ENCODE assay signal across 9 mouse cellular contexts in genomic region chr5:129864467-129864866, GRCm38 (mm10). TPM values are rescaled to one million over a fixed set of nuclear protein-coding genes. Genes with fewer than 3 reads are reported as not detected.
DNase-seq lines count a peak whose midpoint lies in the region; ATAC-seq and TF ChIP-seq lines count a peak whose summit lies in the region.
"Had no signal": no experiment of that assay in that cellular context is flagged by ENCODE, and none has a peak within 500 bp of the region (broad histone marks: within the 10 kb centered on the region; RNA-seq: fewer than 3 reads in every experiment).

No protein-coding gene starts in this region.

- H3K27ac ChIP-seq in embryonic facial prominence, embryonic 14.5 days (replicated peaks; ENCODE audit: low read depth, low read length) = no peak overlapping the region
- H3K27ac ChIP-seq in testis, adult 2 months (ENCODE audit: control insufficient read depth, insufficient read depth, low read depth, low read length) = no peak overlapping the region
- H3K27ac ChIP-seq: lung, embryonic 15.5 days had no signal

- DNase-seq in heart, adult 18-20 months = peak; percentile 14 to 57
- DNase-seq in heart, postnatal 25 days (ENCODE audit: low spot score) = no peak
- peak; percentile 32 for DNase-seq in NIH3T3 (ENCODE audit: low read depth)
- DNase-seq in embryonic facial prominence, embryonic 14.5 days (ENCODE audit: low spot score) = no peak
- DNase-seq in heart, postnatal 4 days = peak; percentile 63
- DNase-seq in layer of hippocampus, postnatal 36 days = peak; percentile 31

- intact Hi-C loops in heart, postnatal 25 days (cut with DNase I) = no loop called here

- 0 out of 2 replicates have a peak overlapping the region, but pooled peaks have one; percentile 37 for H3K9ac ChIP-seq in embryonic facial prominence, embryonic 14.5 days (ENCODE audit: low read depth, low read length)
- H3K9ac ChIP-seq: lung, embryonic 15.5 days had no signal

- peaks cover 33% of the 10 kb centered on the region for H3K36me3 ChIP-seq in embryonic facial prominence, embryonic 14.5 days (ENCODE audit: control insufficient read depth, insufficient read depth, low read length)
- no peaks in the 10 kb centered on the region for H3K36me3 ChIP-seq in testis, adult 2 months (ENCODE audit: control insufficient read depth, insufficient read depth, low read length)

- WGBS in embryonic facial prominence, embryonic 14.5 days = 12% methylated on average over 18 of the region's 18 CpGs

- H3K4me3 ChIP-seq in embryonic facial prominence, embryonic 14.5 days (ENCODE audit: low read depth, low read length) = no peak overlapping the region
- H3K4me3 ChIP-seq in testis, adult 2 months (ENCODE audit: control insufficient read depth, low read depth, low read length) = peak overlapping the region; percentile 84
- H3K4me3 ChIP-seq: lung, embryonic 15.5 days had no signal

- TF ChIP-seq POLR2A in testis, adult 2 months (IDR thresholded peaks at IDR 0.05; ENCODE audit: control insufficient read depth, low read depth, low read length) = no peak

- H3K4me2 ChIP-seq in embryonic facial prominence, embryonic 14.5 days (ENCODE audit: low read depth, low read length) = peak overlapping the region; percentile 31; the same call in 1 of the 2 replicates
- H3K4me2 ChIP-seq: lung, embryonic 15.5 days had no signal

- H3K4me1 ChIP-seq in embryonic facial prominence, embryonic 14.5 days (ENCODE audit: control insufficient read depth, insufficient read depth, low read length) = peaks cover 4% of the 10 kb centered on the region; the same call in 1 of the 2 replicates
- peaks cover 14% of the 10 kb centered on the region for H3K4me1 ChIP-seq in testis, adult 2 months (ENCODE audit: control insufficient read depth, insufficient read depth, low read length)
- H3K4me1 ChIP-seq: lung, embryonic 15.5 days had no signal

- peak; percentile 33; the same call in 1 of the 2 replicates for ATAC-seq in embryonic facial prominence, embryonic 14.5 days (ENCODE audit: low read depth)
- peak; percentile 49; the same call in 1 of the 2 replicates for ATAC-seq in megakaryocyte, adult 5-6 weeks (ENCODE audit: poor library complexity, severe bottlenecking)

- peak; percentile 67; the same call in 1 of the 2 replicates for TF ChIP-seq CTCF in testis, adult 2 months (IDR thresholded peaks at IDR 0.05; ENCODE audit: control insufficient read depth, insufficient read depth, insufficient replicate concordance, low read depth, low read length)

- H3K9me3 ChIP-seq in embryonic facial prominence, embryonic 14.5 days (ENCODE audit: control insufficient read depth, low read length) = no peaks in the 10 kb centered on the region
- H3K9me3 ChIP-seq: lung, embryonic 15.5 days had no signal

- H3K27me3 ChIP-seq in embryonic facial prominence, embryonic 14.5 days (replicated peaks; ENCODE audit: control insufficient read depth, insufficient read depth, low read length) = no peaks in the 10 kb centered on the region
- no peaks in the 10 kb centered on the region for H3K27me3 ChIP-seq in testis, adult 2 months (ENCODE audit: control insufficient read depth, insufficient read depth, low read length)
- H3K27me3 ChIP-seq: lung, embryonic 15.5 days had no signal

RNA-seq across cellular contexts. Expression of gene Sumf2, which starts 17.7 kb away (rescaled TPM):
- 10 to 100 TPM; 10.3 to 11.9 TPM for total RNA-seq in heart, adult 18-20 months (2021)
- total RNA-seq in heart, postnatal 25 days (2021) = 10 to 100 TPM; 10.0 to 12.2 TPM
- polyA plus RNA-seq in embryonic facial prominence, embryonic 14.5 days (2014; fragmentation: Nextera tagmentation; extraction: Ambion mirVana) = 45.6 and 60.6 TPM in 2 replicates
- 10 to 100 TPM; 13.0 to 13.7 TPM for total RNA-seq in heart, postnatal 4 days (2021)
- total RNA-seq in layer of hippocampus, postnatal 36 days (2021) = 10 to 100 TPM; 20.4 to 21.5 TPM
- 3.7 TPM in 2 replicates for total RNA-seq in megakaryocyte, adult 5-6 weeks (2015)
- 13.5 and 18.7 TPM in 2 replicates for total RNA-seq in megakaryocyte, adult 5-6 weeks (2017)
- 3.9 and 5.2 TPM in 2 replicates for polyA plus RNA-seq in testis, adult 2 months (2012; rRNA removed)

RNA-seq across cellular contexts. Expression of gene Chchd2, which starts 22.8 kb away (rescaled TPM):
- total RNA-seq in heart, adult 18-20 months (2021) = 1,000 to 10,000 TPM; 1,175 to 1,318 TPM
- 1,000 to 10,000 TPM; 1,029 to 1,056 TPM for total RNA-seq in heart, postnatal 25 days (2021)
- 850 and 911 TPM in 2 replicates for polyA plus RNA-seq in embryonic facial prominence, embryonic 14.5 days (2014; fragmentation: Nextera tagmentation; extraction: Ambion mirVana)
- total RNA-seq in heart, postnatal 4 days (2021) = 100 to 1,000 TPM; 757 to 792 TPM
- total RNA-seq in layer of hippocampus, postnatal 36 days (2021) = 100 to 1,000 TPM; 437 to 493 TPM
- total RNA-seq in megakaryocyte, adult 5-6 weeks (2015) = 261 and 270 TPM in 2 replicates
- total RNA-seq in megakaryocyte, adult 5-6 weeks (2017) = 123 and 132 TPM in 2 replicates
- 239 and 241 TPM in 2 replicates for polyA plus RNA-seq in testis, adult 2 months (2012; rRNA removed)

RNA-seq across cellular contexts. Expression of gene Zbed5, which starts 31.1 kb away (rescaled TPM):
- under 1 TPM; 0.46 to 0.69 TPM for total RNA-seq in heart, adult 18-20 months (2021)
- total RNA-seq in heart, postnatal 25 days (2021) = under 1 TPM; 0.21 to 0.31 TPM
- polyA plus RNA-seq in embryonic facial prominence, embryonic 14.5 days (2014; fragmentation: Nextera tagmentation; extraction: Ambion mirVana) = 5.6 and 9.3 TPM in 2 replicates
- 1 to 10 TPM; 1.2 to 1.3 TPM for total RNA-seq in heart, postnatal 4 days (2021)
- total RNA-seq in layer of hippocampus, postnatal 36 days (2021) = 1 to 10 TPM; 4.5 to 4.9 TPM
- total RNA-seq in megakaryocyte, adult 5-6 weeks (2015) = 0.07 TPM in 1 of 2 replicates, not detected in the other
- total RNA-seq in megakaryocyte, adult 5-6 weeks (2017) = not detected in 2 replicates
- polyA plus RNA-seq in testis, adult 2 months (2012; rRNA removed) = 4.6 and 5.4 TPM in 2 replicates

RNA-seq across cellular contexts. Expression of gene Phkg1, which starts 33.9 kb away (rescaled TPM):
- total RNA-seq in heart, adult 18-20 months (2021) = 10 to 100 TPM; 14.3 to 14.7 TPM
- total RNA-seq in heart, postnatal 25 days (2021) = 10 to 100 TPM; 16.1 to 18.4 TPM
- 0.50 and 0.54 TPM in 2 replicates for polyA plus RNA-seq in embryonic facial prominence, embryonic 14.5 days (2014; fragmentation: Nextera tagmentation; extraction: Ambion mirVana)
- total RNA-seq in heart, postnatal 4 days (2021) = 1 to 10 TPM; 2.8 to 3.1 TPM
- 10 to 100 TPM; 23.0 to 23.1 TPM for total RNA-seq in layer of hippocampus, postnatal 36 days (2021)
- total RNA-seq in megakaryocyte, adult 5-6 weeks (2015) = not detected in 2 replicates
- 0.41 TPM in 1 of 2 replicates, not detected in the other for total RNA-seq in megakaryocyte, adult 5-6 weeks (2017)
- 0.20 and 0.35 TPM in 2 replicates for polyA plus RNA-seq in testis, adult 2 months (2012; rRNA removed)

RNA-seq across cellular contexts. Expression of gene Nupr1l, which starts 43.9 kb away (rescaled TPM):
- 1 to 10 TPM in 1 of 2 experiments, under 1 TPM in 1; 0.45 to 1.1 TPM for total RNA-seq in heart, adult 18-20 months (2021)
- total RNA-seq in heart, postnatal 25 days (2021) = 1 to 10 TPM; 1.1 to 1.5 TPM
- polyA plus RNA-seq in embryonic facial prominence, embryonic 14.5 days (2014; fragmentation: Nextera tagmentation; extraction: Ambion mirVana) = 3.4 and 3.6 TPM in 2 replicates
- 1 to 10 TPM in 1 of 2 experiments, not detected in 1; 1.9 TPM for total RNA-seq in heart, postnatal 4 days (2021)
- 1 to 10 TPM; 1.9 to 3.8 TPM for total RNA-seq in layer of hippocampus, postnatal 36 days (2021)
- total RNA-seq in megakaryocyte, adult 5-6 weeks (2015) = 0.71 and 2.9 TPM in 2 replicates
- total RNA-seq in megakaryocyte, adult 5-6 weeks (2017) = 0.66 and 2.1 TPM in 2 replicates
- polyA plus RNA-seq in testis, adult 2 months (2012; rRNA removed) = 777 and 877 TPM in 2 replicates

Comparison
In these comparisons a context has a peak if more than half of its experiments do, and no peak if none do; other contexts are left out.
1. DNase-seq: peak in heart, adult 18-20 months (2 of 2), NIH3T3 (single experiment), heart, postnatal 4 days (single experiment) and layer of hippocampus, postnatal 36 days (2 of 2); none in heart, postnatal 25 days (single experiment) and embryonic facial prominence, embryonic 14.5 days (single experiment).